Mouse (Mus musculus) spleen, adult 2 months (tissue): ENCODE data around the gene Tmem88b. TPM values are rescaled to one million over a fixed set of nuclear protein-coding genes. Genes with fewer than 3 reads are reported as not detected.
"Not testable (repeated sequence)": the region's sequence is repeated elsewhere in the genome, so short reads cannot be mapped to it uniquely, and the experiment has no call there.

Experiments
- DNase-seq, 2 experiments: peaks; one replicate each; pipeline versions ENCODE4 v3.0.0 to v3.0.0-alpha.2; 2012 to 2021; ENCODE audit warnings: low spot score in 2 of 2, low read depth in 1 of 2
- H3K27ac ChIP-seq: fragments of 200-500 bp; 2 replicates; pipeline ENCODE4 v1.5.1; 2012; ENCODE audit warnings: low read length, inconsistent platforms; ENCODE audit not compliant: insufficient read depth
- H3K27me3 ChIP-seq: fragments of 200-500 bp; 2 replicates; pipeline ENCODE4 v1.6.1; 2012; ENCODE audit warnings: mild to moderate bottlenecking, moderate library complexity, low read length, inconsistent platforms; ENCODE audit not compliant: control insufficient read depth, insufficient read depth
- H3K36me3 ChIP-seq: fragments of 200-500 bp; 2 replicates; pipeline ENCODE4 v1.6.1; 2012; ENCODE audit warnings: mild to moderate bottlenecking, low read length, inconsistent platforms; ENCODE audit not compliant: control insufficient read depth, insufficient read depth
- H3K4me1 ChIP-seq: fragments of 200-500 bp; 2 replicates; pipeline ENCODE4 v1.6.1; 2011; ENCODE audit warnings: inconsistent platforms; ENCODE audit not compliant: control insufficient read depth, insufficient read depth, insufficient read length
- H3K4me3 ChIP-seq: fragments of 200-500 bp; 2 replicates; pipeline ENCODE4 v1.5.1; 2011; ENCODE audit warnings: mild to moderate bottlenecking, inconsistent platforms; ENCODE audit not compliant: insufficient read depth, insufficient read length; ENCODE audit errors: extremely low read depth
- CTCF ChIP-seq: fragments of 200-500 bp; IDR thresholded peaks from 2 replicates; pipeline ENCODE4 v1.5.1; 2011; ENCODE audit warnings: mild to moderate bottlenecking, inconsistent platforms; ENCODE audit not compliant: insufficient read depth, insufficient read length, insufficient replicate concordance; ENCODE audit errors: extremely low read depth
- POLR2A ChIP-seq: fragments of 200-500 bp; IDR thresholded peaks from 2 replicates; pipeline ENCODE4 v1.6.1; 2011; ENCODE audit warnings: low read depth, low read length, inconsistent platforms
- WGBS: fragments of 180-500 bp; shearing (Covaris S2); methylation state at CpG from one replicate; pipeline ENCODE4 v1.1.7; 2018; 5-methylcytosine and 5-hydroxymethylcytosine counted together
- polyA plus RNA-seq: library from polyadenylated mRNA; depleted of rRNA; stranded (reverse); fragments of >200 nt; gene quantifications from 2 replicates; pipeline ENCODE4 v1.2.3, GENCODE M21; 2012

The Tmem88b gene
- polyA plus RNA-seq, 1 experiment: 0.16 TPM

- no peak for TF ChIP-seq POLR2A
- TF ChIP-seq CTCF: no peak
- Histone ChIP-seq H3K36me3 (no peaks in the 10 kb centered on the region), H3K4me3 (no peak within 1 kb of the TSS), H3K4me1 (no peaks in the 10 kb centered on the region), H3K27ac (no peak within 1 kb of the TSS), H3K27me3 (no peaks in the 10 kb centered on the region)
- no peak for DNase-seq
- 88% methylated on average over 3 of the region's 3 CpGs for WGBS
Measured at GRCm38 (mm10) chr4:155790021-155790489, 4.4 kb upstream of the Tmem88b start, which contains the start of gene Ankrd65. Ankrd65 (plus strand) TSS chr4:155790439.

- H3K27me3 ChIP-seq, DNase-seq, H3K36me3 ChIP-seq, H3K27ac ChIP-seq, H3K4me3 ChIP-seq, H3K4me1 ChIP-seq: not testable (repeated sequence)
- WGBS: 77% methylated on average over 4 of the region's 4 CpGs
Measured at GRCm38 (mm10) chr4:155788833-155789232, 3.2 kb upstream of the Tmem88b start.

DNA sequence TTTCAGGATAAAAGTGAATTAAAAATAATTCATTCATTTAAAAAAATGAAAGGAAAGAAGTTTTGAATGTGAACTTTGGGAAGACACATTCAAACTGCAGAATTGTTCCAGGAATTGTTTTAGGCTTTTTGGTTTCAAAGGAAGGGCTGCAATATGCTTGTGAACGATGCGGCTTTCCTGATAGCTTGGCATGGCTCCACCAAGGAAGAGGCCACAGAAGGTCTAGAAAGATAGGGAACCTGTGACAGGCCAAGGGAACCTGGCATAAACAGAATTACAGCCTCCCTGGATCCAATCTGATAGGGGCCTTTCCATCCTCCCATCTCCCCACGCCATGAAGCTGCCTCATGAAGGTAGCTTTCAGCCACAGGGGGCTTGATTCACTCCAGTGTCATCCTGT lies 2.6 kb upstream of the Tmem88b start:
- Histone ChIP-seq H3K4me3 (no peak overlapping the region), H3K27ac (no peak overlapping the region; the same call in 1 of the 2 replicates), H3K27me3 (peaks cover 2% of the 10 kb centered on the region; the same call in 1 of the 2 replicates), H3K36me3 (no peaks in the 10 kb centered on the region), H3K4me1 (peaks cover 4% of the 10 kb centered on the region)
- DNase-seq: no peak
- no peak for TF ChIP-seq CTCF
- no peak for TF ChIP-seq POLR2A
- 61% methylated on average over 3 of the region's 3 CpGs for WGBS

- Histone ChIP-seq H3K4me3 (no peak overlapping the region), H3K27me3 (peaks cover 2% of the 10 kb centered on the region; the same call in 1 of the 2 replicates), H3K4me1 (peaks cover 4% of the 10 kb centered on the region), H3K27ac (no peak overlapping the region), H3K36me3 (no peaks in the 10 kb centered on the region)
- 91% methylated on average over 10 of the region's 10 CpGs for WGBS
- no peak for DNase-seq
- TF ChIP-seq CTCF (no peak), POLR2A (no peak)
Measured at GRCm38 (mm10) chr4:155785246-155785645, 428 bp downstream of the Tmem88b start.

DNA sequence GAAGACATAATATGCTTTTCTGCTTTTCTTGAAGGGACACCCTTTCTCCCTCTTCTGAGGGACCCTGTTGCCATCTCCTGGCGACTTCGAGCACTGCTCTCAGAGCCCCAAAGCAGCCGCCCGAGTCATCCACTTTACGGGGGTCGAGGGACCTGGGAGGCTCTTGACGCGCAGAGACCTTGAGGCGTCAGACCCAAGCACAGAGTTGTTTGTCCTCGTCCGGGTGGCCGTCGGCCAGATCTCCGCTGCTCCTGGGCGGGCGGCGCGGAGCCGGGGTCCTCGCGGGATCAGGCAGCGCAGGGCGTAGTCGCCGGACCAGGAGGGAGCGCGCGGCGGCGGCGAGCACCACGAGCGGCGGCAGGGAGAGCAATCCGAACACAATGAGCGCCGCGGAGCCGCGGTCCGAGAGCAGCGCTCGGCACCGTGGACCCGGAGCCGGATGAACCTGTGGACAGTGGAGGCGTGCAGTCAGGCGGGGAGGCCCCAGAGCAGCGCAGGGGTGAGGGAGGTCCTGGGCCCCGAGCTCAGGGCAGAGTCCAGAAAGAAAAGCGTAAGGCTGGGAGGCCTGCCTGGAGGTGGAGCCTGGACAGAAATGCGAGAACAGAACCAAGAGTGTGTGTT lies 1.5 kb downstream of the Tmem88b start:
- H3K27ac ChIP-seq: no peak overlapping the region; the same call in 1 of the 2 replicates
- H3K4me3 ChIP-seq: peak overlapping the region; percentile 60
- H3K36me3 ChIP-seq: no peaks in the 10 kb centered on the region
- peak; percentile 69 for TF ChIP-seq CTCF
- no peak for TF ChIP-seq POLR2A
- H3K4me1 ChIP-seq: peaks cover 4% of the 10 kb centered on the region
- peaks cover 2% of the 10 kb centered on the region; the same call in 1 of the 2 replicates for H3K27me3 ChIP-seq
- 1% methylated on average over 52 of the region's 52 CpGs for WGBS
- peak in 1 of 2 experiments; percentile 69 for DNase-seq

GRCm38 (mm10) chr4:155783486-155784080 lies 2.1 kb downstream of the Tmem88b start:
- H3K4me3 ChIP-seq: peak overlapping the region; percentile 60; the same call in 1 of the 2 replicates

DNA sequence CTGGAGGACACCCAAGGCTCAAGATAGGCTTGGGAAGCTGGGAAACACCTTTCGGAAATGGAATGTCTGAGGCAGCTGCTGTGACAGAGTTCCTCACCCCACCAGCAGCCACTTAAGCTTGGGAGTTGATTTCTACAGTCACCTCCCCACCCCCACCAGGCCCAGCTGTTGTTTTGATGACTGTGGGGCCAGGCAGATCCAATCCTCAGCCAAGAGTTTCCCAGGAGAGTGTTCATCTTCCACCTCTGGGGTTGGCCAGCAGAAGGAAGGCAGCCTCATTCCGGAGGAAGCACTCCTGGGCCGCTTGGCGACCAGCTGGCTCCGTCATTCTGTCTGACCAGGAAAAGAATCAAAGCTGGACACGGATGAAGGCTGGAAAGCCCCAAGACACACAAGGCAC lies 4.8 kb downstream of the Tmem88b start:
- TF ChIP-seq CTCF (no peak), POLR2A (no peak)
- Histone ChIP-seq H3K4me3 (no peak overlapping the region), H3K4me1 (peaks cover 5% of the 10 kb centered on the region), H3K36me3 (no peaks in the 10 kb centered on the region), H3K27me3 (peaks cover 2% of the 10 kb centered on the region; the same call in 1 of the 2 replicates), H3K27ac (no peak overlapping the region)
- DNase-seq: peak in 1 of 2 experiments; percentile 3
- 65% methylated on average over 6 of the region's 6 CpGs for WGBS

More at GRCm38 (mm10) chr4:155783486-155784080, 2.1 kb downstream of the Tmem88b start:
- Histone ChIP-seq H3K27me3 (peaks cover 2% of the 10 kb centered on the region; the same call in 1 of the 2 replicates), H3K27ac (no peak overlapping the region), H3K4me1 (peaks cover 4% of the 10 kb centered on the region), H3K36me3 (no peaks in the 10 kb centered on the region)
- no peak for DNase-seq
- no peak for TF ChIP-seq CTCF
- TF ChIP-seq POLR2A: no peak
- WGBS: 45% methylated on average over 16 of the region's 16 CpGs
